Mouse (Mus musculus) midbrain, embryonic 13.5 days (tissue): ENCODE data around the gene Gipc3. TPM values are rescaled to one million over a fixed set of nuclear protein-coding genes. Genes with fewer than 3 reads are reported as not detected.
A peak's percentile ranks its signal among the peaks of the same experiment; 100 is the strongest.

ENCODE experiments used
- ATAC-seq: fragments of 200-750 bp; cut with Nextera tagmentation; 2 replicates; pipeline ENCODE4 v1.8.0; 2017; ENCODE audit warnings: mild to moderate bottlenecking, moderate TSS enrichment, moderate library complexity
- H3K27ac ChIP-seq: fragments of 300-500 bp; sonication (generic); 2 replicates; pipeline ENCODE4 v1.5.1; 2015; ENCODE audit warnings: inconsistent platforms, mild to moderate bottlenecking, moderate library complexity
- H3K27me3 ChIP-seq: fragments of 300-500 bp; sonication (generic); 2 replicates; pipeline ENCODE4 v1.6.1; 2015; ENCODE audit warnings: mild to moderate bottlenecking, inconsistent platforms
- H3K36me3 ChIP-seq: fragments of 300-500 bp; sonication (generic); 2 replicates; pipeline ENCODE4 v1.6.1; 2015; ENCODE audit warnings: mild to moderate bottlenecking, inconsistent platforms
- H3K4me1 ChIP-seq: fragments of 300-500 bp; sonication (generic); replicated peaks from 2 replicates; pipeline ENCODE4 v1.6.1; 2015; ENCODE audit warnings: inconsistent platforms
- H3K4me2 ChIP-seq: fragments of 300-500 bp; sonication (generic); replicated peaks from 2 replicates; pipeline ENCODE4 v1.6.1; 2015; ENCODE audit warnings: moderate library complexity, mild to moderate bottlenecking, inconsistent platforms
- H3K4me3 ChIP-seq: fragments of 300-500 bp; sonication (generic); replicated peaks from 2 replicates; pipeline ENCODE4 v1.5.1; 2015; ENCODE audit warnings: mild to moderate bottlenecking, inconsistent platforms
- H3K9ac ChIP-seq: fragments of 300-500 bp; sonication (generic); replicated peaks from 2 replicates; pipeline ENCODE4 v1.6.1; 2015; ENCODE audit warnings: mild to moderate bottlenecking, inconsistent platforms
- H3K9me3 ChIP-seq: fragments of 300-500 bp; sonication (generic); 2 replicates; pipeline ENCODE4 v1.6.1; 2016; ENCODE audit warnings: mild to moderate bottlenecking, inconsistent platforms
- WGBS: fragments of 180-500 bp; shearing (Covaris S2); methylation state at CpG from one replicate; pipeline ENCODE4 v1.1.7; 2015; 5-methylcytosine and 5-hydroxymethylcytosine counted together
- microRNA-seq: library from miRNA; unstranded; fragments of <30 nt; microRNA quantifications from one replicate; pipeline ENCODE4, GENCODE M21; 2016
- polyA plus RNA-seq: library from polyadenylated mRNA; unstranded; fragments of >200 nt; fragmentation: Nextera tagmentation; extraction: Ambion mirVana; gene quantifications from 2 replicates; pipeline ENCODE4 v1.2.1, GENCODE M21; 2015

Gipc3 gene
- polyA plus RNA-seq, 1 experiment from 2014 or later, result not detected

GRCm38 (mm10) chr10:81291511-81292104, 51.5 kb downstream of the Gipc3 start, which contains the start of gene Tjp3:
Tjp3 (minus strand) TSS chr10:81291581.
- ATAC-seq, result no peak
- Histone ChIP-seq H3K27me3 (peaks cover 26% of the 10 kb centered on the region), H3K27ac (no peak within 1 kb of the TSS), H3K9me3 (no peaks in the 10 kb centered on the region), H3K4me1 (peaks cover 41% of the 10 kb centered on the region), H3K36me3 (peaks cover 4% of the 10 kb centered on the region; the same call in 1 of the 2 replicates), H3K4me3 (peak within 1 kb of the TSS; percentile 87), H3K4me2 (0 out of 2 replicates have a peak within 1 kb of the TSS, but pooled peaks have one; percentile 93), H3K9ac (0 out of 2 replicates have a peak within 1 kb of the TSS, but pooled peaks have one; percentile 39)
- 80% methylated on average over 9 of the region's 9 CpGs for WGBS

- Histone ChIP-seq H3K27ac (no peak overlapping the region), H3K36me3 (no peaks in the 10 kb centered on the region), H3K4me2 (no peak overlapping the region), H3K9ac (0 out of 2 replicates have a peak overlapping the region, but pooled peaks have one; percentile 39), H3K27me3 (peaks cover 26% of the 10 kb centered on the region), H3K4me3 (no peak overlapping the region), H3K9me3 (no peaks in the 10 kb centered on the region), H3K4me1 (peaks cover 37% of the 10 kb centered on the region)
- 14% methylated on average over 24 of the region's 24 CpGs for WGBS
- ATAC-seq, result no peak
These were observed 52.2 kb downstream of the Gipc3 start for GRCm38 (mm10) chr10:81290698-81291460.

GRCm38 (mm10) chr10:81289811-81290210, 53.3 kb downstream of the Gipc3 start:
- H3K4me2 ChIP-seq, result no peak overlapping the region
- H3K27me3 ChIP-seq, result peaks cover 33% of the 10 kb centered on the region
- no peak overlapping the region for H3K4me3 ChIP-seq
- H3K9me3 ChIP-seq, result no peaks in the 10 kb centered on the region
- 61% methylated on average over 14 of the region's 14 CpGs for WGBS
- ATAC-seq, result no peak
- H3K27ac ChIP-seq, result no peak overlapping the region
- peaks cover 34% of the 10 kb centered on the region for H3K4me1 ChIP-seq
- H3K9ac ChIP-seq, result no peak overlapping the region
- H3K36me3 ChIP-seq, result no peaks in the 10 kb centered on the region

- peaks cover 30% of the 10 kb centered on the region for H3K4me1 ChIP-seq
- H3K27ac ChIP-seq, result no peak overlapping the region
- 5% methylated on average over 7 of the region's 7 CpGs for WGBS
- no peak overlapping the region for H3K4me2 ChIP-seq
- ATAC-seq, result no peak
- peaks cover 38% of the 10 kb centered on the region for H3K27me3 ChIP-seq
- H3K36me3 ChIP-seq, result no peaks in the 10 kb centered on the region
- no peaks in the 10 kb centered on the region for H3K9me3 ChIP-seq
- H3K4me3 ChIP-seq, result no peak overlapping the region
- H3K9ac ChIP-seq, result no peak overlapping the region
These were observed 53.8 kb downstream of the Gipc3 start for GRCm38 (mm10) chr10:81289278-81289677.

GRCm38 (mm10) chr10:81288601-81289000, 54.5 kb downstream of the Gipc3 start:
- H3K27ac ChIP-seq, result no peak overlapping the region
- 33% methylated on average over 6 of the region's 6 CpGs for WGBS

GRCm38 (mm10) chr10:81287513-81288157, 55.4 kb downstream of the Gipc3 start:
- H3K9ac ChIP-seq, result no peak overlapping the region
- peaks cover 25% of the 10 kb centered on the region for H3K4me1 ChIP-seq
- H3K36me3 ChIP-seq, result no peaks in the 10 kb centered on the region
- no peak for ATAC-seq
- peaks cover 49% of the 10 kb centered on the region for H3K27me3 ChIP-seq
- H3K4me3 ChIP-seq, result no peak overlapping the region
- H3K27ac ChIP-seq, result no peak overlapping the region
- no peaks in the 10 kb centered on the region for H3K9me3 ChIP-seq
- H3K4me2 ChIP-seq, result no peak overlapping the region
- WGBS, result 64% methylated on average over 8 of the region's 8 CpGs

More at GRCm38 (mm10) chr10:81288601-81289000, 54.5 kb downstream of the Gipc3 start:
- peaks cover 45% of the 10 kb centered on the region for H3K27me3 ChIP-seq
- H3K4me1 ChIP-seq, result peaks cover 25% of the 10 kb centered on the region
- H3K9ac ChIP-seq, result no peak overlapping the region
- H3K36me3 ChIP-seq, result no peaks in the 10 kb centered on the region
- no peaks in the 10 kb centered on the region for H3K9me3 ChIP-seq
- no peak overlapping the region for H3K4me2 ChIP-seq
- ATAC-seq, result no peak
- H3K4me3 ChIP-seq, result no peak overlapping the region

GRCm38 (mm10) chr10:81286586-81286985, 56.5 kb downstream of the Gipc3 start:
- ATAC-seq, result no peak
- peaks cover 49% of the 10 kb centered on the region for H3K27me3 ChIP-seq
- H3K4me2 ChIP-seq, result peak overlapping the region; percentile 73; the same call in 1 of the 2 replicates
- no peaks in the 10 kb centered on the region for H3K36me3 ChIP-seq
- H3K27ac ChIP-seq, result no peak overlapping the region
- H3K9ac ChIP-seq, result no peak overlapping the region
- 54% methylated on average over 6 of the region's 6 CpGs for WGBS
- no peak overlapping the region for H3K4me3 ChIP-seq
- no peaks in the 10 kb centered on the region for H3K9me3 ChIP-seq
- H3K4me1 ChIP-seq, result peaks cover 25% of the 10 kb centered on the region

GRCm38 (mm10) chr10:81285694-81286450, 57.2 kb downstream of the Gipc3 start:
- peak; percentile 78 for ATAC-seq
- Histone ChIP-seq H3K9me3 (no peaks in the 10 kb centered on the region), H3K36me3 (no peaks in the 10 kb centered on the region), H3K27me3 (peaks cover 42% of the 10 kb centered on the region), H3K4me1 (peaks cover 21% of the 10 kb centered on the region), H3K4me2 (peak overlapping the region; percentile 73), H3K9ac (peak overlapping the region; percentile 69), H3K27ac (no peak overlapping the region), H3K4me3 (peak overlapping the region; percentile 49)
- WGBS, result 2% methylated on average over 50 of the region's 54 CpGs

Small RNAs within 50 kb of the gene (microRNA-seq; reads per million reads assigned to microRNA genes)
- 0.62 reads per million for gene Mir6913

Other genes with a start within 250 kb of the Gipc3 start
- gene Creb3l3, start 244.4 kb downstream of the Gipc3 start, polyA plus RNA-seq, result 0.12 and 0.20 TPM in 2 replicates
- gene Map2k2, start 237.4 kb downstream of the Gipc3 start, polyA plus RNA-seq, result 220 and 243 TPM in 2 replicates
- 13.2 and 15.2 TPM in 2 replicates for gene Zbtb7a, start 208.0 kb downstream of the Gipc3 start, polyA plus RNA-seq
- 60.0 and 60.9 TPM in 2 replicates for gene Pias4, start 175.3 kb downstream of the Gipc3 start, polyA plus RNA-seq
- 565 and 579 TPM in 2 replicates for gene Eef2, start 166.6 kb downstream of the Gipc3 start, polyA plus RNA-seq
- gene Dapk3, start 160.3 kb downstream of the Gipc3 start, polyA plus RNA-seq, result 48.4 and 67.3 TPM in 2 replicates
- gene 4930442H23Rik, start 159.4 kb downstream of the Gipc3 start, polyA plus RNA-seq, result 0.12 and 0.15 TPM in 2 replicates
- 0.16 TPM in 1 of 2 replicates, not detected in the other for gene Nmrk2, start 141.2 kb downstream of the Gipc3 start, polyA plus RNA-seq
- gene Atcay, start 112.4 kb downstream of the Gipc3 start, polyA plus RNA-seq, result 66.0 and 77.3 TPM in 2 replicates
- gene Zfr2, start 110.1 kb downstream of the Gipc3 start, polyA plus RNA-seq, result 16.5 and 19.7 TPM in 2 replicates
- gene Matk, start 90.3 kb downstream of the Gipc3 start, polyA plus RNA-seq, result 7.2 and 8.8 TPM in 2 replicates
- gene Mrpl54, start 76.3 kb downstream of the Gipc3 start, polyA plus RNA-seq, result 138 and 148 TPM in 2 replicates
- 27.9 and 30.8 TPM in 2 replicates for gene Apba3, start 76.3 kb downstream of the Gipc3 start, polyA plus RNA-seq
- 4.9 and 5.5 TPM in 2 replicates for gene Tjp3, start 51.7 kb downstream of the Gipc3 start, polyA plus RNA-seq
- 92.8 and 99.6 TPM in 2 replicates for gene Pip5k1c, start 50.3 kb downstream of the Gipc3 start, polyA plus RNA-seq
- 35.5 and 35.8 TPM in 2 replicates for gene Cactin, start 22.2 kb downstream of the Gipc3 start, polyA plus RNA-seq
- 4.7 and 4.9 TPM in 2 replicates for gene Tbxa2r, start 14.5 kb downstream of the Gipc3 start, polyA plus RNA-seq
- gene Hmg20b, start 7.2 kb upstream of the Gipc3 start, polyA plus RNA-seq, result 46.5 and 49.8 TPM in 2 replicates
- gene Mfsd12, start 14.2 kb upstream of the Gipc3 start, polyA plus RNA-seq, result 8.8 and 10.1 TPM in 2 replicates
- gene 4930404N11Rik, start 22.6 kb upstream of the Gipc3 start, polyA plus RNA-seq, result 0.44 and 0.70 TPM in 2 replicates
- 127 and 133 TPM in 2 replicates for gene Fzr1, start 35.2 kb upstream of the Gipc3 start, polyA plus RNA-seq
- gene Dohh, start 41.2 kb upstream of the Gipc3 start, polyA plus RNA-seq, result 73.5 TPM in 2 replicates
- 6.9 and 7.2 TPM in 2 replicates for gene Gm48551, start 41.2 kb upstream of the Gipc3 start, polyA plus RNA-seq
- gene Gm48552, start 45.7 kb upstream of the Gipc3 start, polyA plus RNA-seq, result 1.2 and 2.1 TPM in 2 replicates
- gene Smim24, start 49.8 kb upstream of the Gipc3 start, polyA plus RNA-seq, result 1.4 and 1.9 TPM in 2 replicates
- gene Nfic, start 112.4 kb upstream of the Gipc3 start, polyA plus RNA-seq, result 13.1 and 15.2 TPM in 2 replicates
- 75.5 and 79.4 TPM in 2 replicates for gene Celf5, start 139.4 kb upstream of the Gipc3 start, polyA plus RNA-seq
- gene Ncln, start 153.1 kb upstream of the Gipc3 start, polyA plus RNA-seq, result 57.1 and 58.2 TPM in 2 replicates
- 0.64 and 0.77 TPM in 2 replicates for gene S1pr4, start 156.9 kb upstream of the Gipc3 start, polyA plus RNA-seq
- gene Gna15, start 181.0 kb upstream of the Gipc3 start, polyA plus RNA-seq, result 0.94 and 1.0 TPM in 2 replicates
- 74.5 and 77.1 TPM in 2 replicates for gene Gna11, start 201.9 kb upstream of the Gipc3 start, polyA plus RNA-seq
- 451 and 572 TPM in 2 replicates for gene Aes, start 216.2 kb upstream of the Gipc3 start, polyA plus RNA-seq
- 23.6 and 26.2 TPM in 2 replicates for gene Tle2, start 231.3 kb upstream of the Gipc3 start, polyA plus RNA-seq